Mouse (Mus musculus) embryonic facial prominence, embryonic 11.5 days (tissue): ENCODE data around the gene Tfpi. TPM values are rescaled to one million over a fixed set of nuclear protein-coding genes. Genes with fewer than 3 reads are reported as not detected.

Experiments
- ATAC-seq: fragments of 200-750 bp; cut with Nextera tagmentation; replicated peaks from 2 replicates; pipeline ENCODE4 v1.8.0; 2017; ENCODE audit warnings: low read depth; ENCODE audit not compliant: insufficient number of reproducible peaks, low FRiP score, low TSS enrichment
- DNase-seq: peaks from one replicate; pipeline ENCODE4 v3.0.0-alpha.2; 2015; ENCODE audit warnings: low spot score
- H3K27ac ChIP-seq: fragments of 300-500 bp; sonication (generic); replicated peaks from 2 replicates; pipeline ENCODE4 v1.5.1; 2014; ENCODE audit warnings: mild to moderate bottlenecking, low read depth, low read length, control low read depth
- H3K27me3 ChIP-seq: fragments of 300-500 bp; sonication (generic); 2 replicates; pipeline ENCODE4 v1.6.1; 2014; ENCODE audit warnings: mild to moderate bottlenecking, low read length, moderate library complexity, mixed read lengths; ENCODE audit not compliant: control insufficient read depth, insufficient read depth
- H3K36me3 ChIP-seq: fragments of 300-500 bp; sonication (generic); replicated peaks from 2 replicates; pipeline ENCODE4 v1.6.1; 2014; ENCODE audit warnings: low read depth, mild to moderate bottlenecking, low read length, moderate library complexity, mixed read lengths; ENCODE audit not compliant: control insufficient read depth, insufficient read depth
- H3K4me1 ChIP-seq: fragments of 300-500 bp; sonication (generic); 2 replicates; pipeline ENCODE4 v1.6.1; 2014; ENCODE audit warnings: low read length, mixed read lengths; ENCODE audit not compliant: control insufficient read depth, insufficient read depth
- H3K4me2 ChIP-seq: fragments of 300-500 bp; sonication (generic); 2 replicates; pipeline ENCODE4 v1.6.1; 2014; ENCODE audit warnings: low read depth, mild to moderate bottlenecking, control low read depth, low read length, moderate library complexity
- H3K4me3 ChIP-seq: fragments of 300-500 bp; sonication (generic); 2 replicates; pipeline ENCODE4 v1.5.1; 2014; ENCODE audit warnings: low read depth, low read length, control low read depth
- H3K9ac ChIP-seq: fragments of 300-500 bp; sonication (generic); replicated peaks from 2 replicates; pipeline ENCODE4 v1.6.1; 2014; ENCODE audit warnings: mild to moderate bottlenecking, control low read depth, low read length
- H3K9me3 ChIP-seq: fragments of 300-500 bp; sonication (generic); replicated peaks from 2 replicates; pipeline ENCODE4 v1.6.1; 2016; ENCODE audit warnings: mild to moderate bottlenecking, low read length, inconsistent platforms, mixed read lengths; ENCODE audit not compliant: control insufficient read depth
- WGBS: fragments of 180-500 bp; shearing (Covaris S2); extraction: QIAGEN DNeasy Blood & Tissue Kit; methylation state at CpG from one replicate; pipeline ENCODE4 v1.1.7; 2014; 5-methylcytosine and 5-hydroxymethylcytosine counted together
- polyA plus RNA-seq: library from polyadenylated mRNA; unstranded; fragments of >200 nt; fragmentation: Nextera tagmentation; extraction: Ambion mirVana; gene quantifications from 2 replicates; pipeline ENCODE4 v1.2.1, GENCODE M21; 2014

Gene Tfpi
- polyA plus RNA-seq, 1 experiment from 2014 or later = 20.8 TPM

GRCm38 (mm10) chr2:84387394-84388022 is 89.1 kb downstream of the Tfpi start:
- H3K27me3 ChIP-seq = no peaks in the 10 kb centered on the region
- ATAC-seq (no peak), DNase-seq (no peak)
- H3K4me3 ChIP-seq = no peak overlapping the region
- H3K9me3 ChIP-seq = no peaks in the 10 kb centered on the region
- H3K36me3 ChIP-seq = no peaks in the 10 kb centered on the region
- no peak overlapping the region for H3K4me2 ChIP-seq
- no peak overlapping the region for H3K9ac ChIP-seq
- H3K4me1 ChIP-seq = no peaks in the 10 kb centered on the region
- no peak overlapping the region for H3K27ac ChIP-seq
- 72% methylated on average over 11 of the region's 11 CpGs for WGBS

GRCm38 (mm10) chr2:84386563-84387393 is 89.8 kb downstream of the Tfpi start:
- no peaks in the 10 kb centered on the region for H3K9me3 ChIP-seq
- 41% methylated on average over 18 of the region's 18 CpGs for WGBS

GRCm38 (mm10) chr2:84384911-84385693 is 91.5 kb downstream of the Tfpi start:
- ATAC-seq (no peak), DNase-seq (no peak)
- Histone ChIP-seq H3K9ac (no peak overlapping the region), H3K4me3 (no peak overlapping the region), H3K27ac (no peak overlapping the region), H3K4me2 (no peak overlapping the region), H3K27me3 (no peaks in the 10 kb centered on the region), H3K4me1 (no peaks in the 10 kb centered on the region), H3K9me3 (no peaks in the 10 kb centered on the region), H3K36me3 (no peaks in the 10 kb centered on the region)
- WGBS = 76% methylated on average over 6 of the region's 6 CpGs

More at GRCm38 (mm10) chr2:84386563-84387393, 89.8 kb downstream of the Tfpi start:
- H3K27me3 ChIP-seq = no peaks in the 10 kb centered on the region
- H3K27ac ChIP-seq = no peak overlapping the region
- no peak overlapping the region for H3K9ac ChIP-seq
- DNase-seq = peak; percentile 27
- no peaks in the 10 kb centered on the region for H3K36me3 ChIP-seq
- H3K4me2 ChIP-seq = 0 out of 2 replicates have a peak overlapping the region, but pooled peaks have one; percentile 14
- H3K4me1 ChIP-seq = no peaks in the 10 kb centered on the region
- ATAC-seq = no peak
- no peak overlapping the region for H3K4me3 ChIP-seq

- Histone ChIP-seq H3K27ac (no peak overlapping the region), H3K9ac (no peak overlapping the region), H3K4me2 (no peak overlapping the region), H3K27me3 (no peaks in the 10 kb centered on the region), H3K36me3 (no peaks in the 10 kb centered on the region), H3K4me3 (no peak overlapping the region), H3K9me3 (no peaks in the 10 kb centered on the region), H3K4me1 (no peaks in the 10 kb centered on the region)
- DNase-seq (no peak), ATAC-seq (no peak)
- WGBS = 84% methylated on average over 4 of the region's 4 CpGs
Observed at GRCm38 (mm10) chr2:84383828-84384227, 92.7 kb downstream of the Tfpi start.

Other genes with a start within 250 kb of the Tfpi start
- gene Calcrl, start 51.4 kb downstream of the Tfpi start, polyA plus RNA-seq = 23.9 and 24.2 TPM in 2 replicates
- 39.3 and 40.6 TPM in 2 replicates for gene Ctnnd1, start 174.0 kb upstream of the Tfpi start, polyA plus RNA-seq
- gene Btbd18, start 182.3 kb upstream of the Tfpi start, polyA plus RNA-seq = 0.07 TPM in 2 replicates
- 446 and 475 TPM in 2 replicates for gene Selenoh, start 194.0 kb upstream of the Tfpi start, polyA plus RNA-seq
- not detected in 2 replicates for gene Gm28635, start 201.3 kb upstream of the Tfpi start, polyA plus RNA-seq
- 62.1 and 68.2 TPM in 2 replicates for gene Med19, start 201.6 kb upstream of the Tfpi start, polyA plus RNA-seq
- gene Tmx2, start 202.4 kb upstream of the Tfpi start, polyA plus RNA-seq = 150 and 152 TPM in 2 replicates
- 25.4 and 25.5 TPM in 2 replicates for gene Zdhhc5, start 238.4 kb upstream of the Tfpi start, polyA plus RNA-seq